Mouse (Mus musculus) MEL-GATA-1-ER (cell line): ENCODE measurements around the gene 1700025G04Rik.
"Not testable (repeated sequence)": the region's sequence is repeated elsewhere in the genome, so short reads cannot be mapped to it uniquely, and the experiment has no call there.

Source experiments
- DNase-seq: peaks from one replicate; pipeline ENCODE4 v3.0.0-alpha.2; 2012; ENCODE audit warnings: low read depth; ENCODE audit errors: extremely low read depth

Gene 1700025G04Rik

GRCm38 (mm10) chr1:151858474-151858873 lies 231.5 kb downstream of the 1700025G04Rik start:
- DNase-seq = no peak

DNA sequence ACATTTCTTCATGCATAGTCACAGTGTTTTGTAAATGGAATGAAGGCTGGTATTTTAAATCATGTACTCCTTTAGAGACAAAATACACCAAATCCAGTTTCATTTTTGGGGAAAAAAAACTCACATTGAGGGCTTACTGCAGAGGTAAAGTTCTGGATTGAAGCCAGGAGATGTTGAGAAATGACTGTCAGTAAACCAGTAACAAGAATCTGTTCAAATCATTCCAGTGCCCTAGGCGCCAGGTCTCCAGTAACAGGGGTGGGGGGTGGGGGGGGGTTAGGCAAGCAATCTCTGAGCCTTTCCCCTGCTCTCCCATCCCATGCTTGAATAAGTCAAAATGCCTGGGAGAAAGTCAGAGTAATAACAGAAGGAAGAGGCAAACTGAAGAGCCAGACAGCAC lies 234.4 kb downstream of the 1700025G04Rik start:
- no peak for DNase-seq

- DNase-seq = no peak
Observed at GRCm38 (mm10) chr1:151851976-151852375, 237.9 kb downstream of the 1700025G04Rik start.

DNA sequence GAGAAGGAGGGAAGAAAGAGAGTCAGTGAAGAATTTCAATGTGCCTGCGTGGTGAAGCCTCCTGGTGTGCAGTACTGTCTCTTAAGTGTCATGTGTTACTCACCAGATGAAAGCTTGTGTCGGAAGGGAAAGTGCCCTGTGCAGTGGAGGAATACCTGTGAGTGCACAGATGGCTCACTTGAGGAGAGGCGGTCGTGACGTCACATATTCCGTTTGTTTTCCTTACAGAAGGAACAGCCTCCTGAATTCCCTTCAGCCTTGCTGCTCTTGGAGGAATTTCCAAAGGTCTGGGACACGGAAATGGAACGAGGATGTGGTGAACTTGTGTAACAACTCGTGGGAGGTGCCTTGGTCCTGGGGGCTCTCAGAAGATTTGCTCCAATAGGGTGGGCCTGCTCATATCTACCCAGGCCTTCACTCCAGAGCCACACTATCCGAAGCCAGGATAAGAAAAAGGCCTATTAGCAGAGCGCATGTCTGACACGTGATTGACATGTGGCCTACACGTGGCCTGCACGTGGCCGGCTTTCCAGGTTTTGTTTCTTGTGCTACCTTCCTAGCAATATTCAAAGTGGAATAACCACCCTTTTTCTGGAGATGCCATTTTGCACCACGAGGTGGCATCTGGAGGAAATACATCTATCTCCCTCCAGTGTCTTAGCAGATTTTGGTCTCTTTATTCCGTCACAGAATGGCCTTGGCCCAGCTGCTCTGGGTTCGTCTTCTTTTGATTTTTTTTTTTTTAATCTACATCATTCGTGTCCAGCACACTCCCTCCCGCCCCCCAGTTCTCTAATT lies 238.7 kb downstream of the 1700025G04Rik start:
- no peak for DNase-seq

DNA sequence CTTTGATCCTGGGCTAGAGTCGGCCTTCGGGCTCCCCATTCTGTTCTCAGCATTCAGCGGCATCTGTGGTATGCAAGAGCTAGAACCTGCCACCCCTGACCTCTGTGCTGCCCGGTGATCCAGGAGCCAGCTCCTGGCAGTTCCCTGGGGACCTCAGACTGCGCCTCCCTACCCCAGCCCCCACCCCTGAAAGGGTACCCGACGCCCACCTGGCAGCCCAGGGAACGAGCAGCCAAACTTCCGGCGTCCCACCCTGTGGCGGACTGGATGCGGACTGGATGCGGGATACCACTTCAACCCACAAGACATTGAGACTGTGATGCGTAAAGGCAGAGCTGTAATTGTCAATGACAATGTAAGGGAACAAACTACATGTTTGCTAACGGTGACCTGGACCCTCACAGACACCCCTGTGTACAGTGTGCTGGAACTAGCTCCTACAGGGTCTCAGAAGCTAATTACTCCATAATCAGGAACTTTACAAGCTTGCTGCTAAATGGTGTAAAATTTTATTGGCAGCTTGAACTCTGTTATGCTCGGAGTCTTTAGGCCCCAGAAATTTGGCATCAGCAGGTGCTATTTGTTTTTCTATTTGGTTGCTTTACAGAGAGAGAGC lies 239.8 kb downstream of the 1700025G04Rik start:
- no peak for DNase-seq

DNA sequence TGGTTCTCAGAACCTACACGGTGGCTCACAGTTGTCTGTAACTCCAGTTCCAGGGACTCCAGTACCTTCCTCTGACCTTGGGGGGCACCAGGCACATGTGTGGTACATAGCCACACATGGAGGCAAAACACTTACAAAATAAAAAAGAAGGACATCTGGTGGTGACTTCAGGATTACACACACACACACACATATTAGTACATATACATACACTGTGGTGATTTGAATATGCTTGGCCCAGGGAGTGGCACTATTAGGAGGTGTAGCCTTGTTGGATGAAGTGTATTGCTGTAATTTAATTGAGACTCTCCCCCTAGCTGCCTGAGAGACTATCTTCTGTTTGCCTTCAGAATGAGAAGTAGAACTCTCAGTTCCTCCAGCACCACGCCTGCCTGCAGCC lies 241.6 kb downstream of the 1700025G04Rik start:
- no peak for DNase-seq

DNA sequence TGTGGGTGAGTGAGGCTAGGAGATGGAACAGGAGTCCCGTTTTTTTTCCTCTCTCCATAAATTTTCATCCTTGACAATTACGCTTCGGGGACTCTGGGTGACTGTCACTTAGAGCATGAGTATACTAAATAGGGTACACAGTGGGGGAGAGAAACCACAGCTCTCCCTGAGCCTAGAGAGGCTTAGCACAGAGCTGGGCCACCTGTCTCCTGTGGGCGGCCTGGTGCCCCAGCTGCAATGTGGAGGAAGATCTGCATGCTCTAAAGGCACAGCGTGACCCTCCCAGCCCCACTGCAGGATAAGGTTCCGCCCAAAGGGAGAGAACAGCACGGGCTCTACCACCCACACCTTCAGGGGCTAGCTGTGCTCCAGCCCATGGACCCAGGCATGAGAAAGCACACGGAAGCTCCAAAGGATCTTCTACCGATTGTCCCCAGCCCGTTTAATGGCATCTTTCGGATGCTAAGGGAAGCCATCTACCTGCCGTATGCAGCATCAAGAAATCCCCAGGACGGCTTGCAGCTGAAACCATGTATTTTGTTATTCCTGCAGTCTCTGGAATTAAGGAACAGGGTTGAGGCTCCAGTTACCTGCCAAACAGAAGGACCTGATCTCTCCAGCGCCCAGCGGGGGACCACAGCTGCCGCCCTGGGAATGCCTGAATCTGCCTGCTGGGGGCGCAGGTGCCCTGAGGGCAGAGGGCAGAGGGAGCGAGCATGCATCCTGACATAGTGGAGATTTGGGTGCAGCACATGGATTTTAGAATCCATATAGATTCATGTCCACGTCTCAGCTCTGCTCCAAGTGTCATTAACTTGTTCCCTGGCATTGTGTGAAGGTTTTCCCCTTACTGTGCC lies 243.8 kb downstream of the 1700025G04Rik start:
- DNase-seq = no peak

DNA sequence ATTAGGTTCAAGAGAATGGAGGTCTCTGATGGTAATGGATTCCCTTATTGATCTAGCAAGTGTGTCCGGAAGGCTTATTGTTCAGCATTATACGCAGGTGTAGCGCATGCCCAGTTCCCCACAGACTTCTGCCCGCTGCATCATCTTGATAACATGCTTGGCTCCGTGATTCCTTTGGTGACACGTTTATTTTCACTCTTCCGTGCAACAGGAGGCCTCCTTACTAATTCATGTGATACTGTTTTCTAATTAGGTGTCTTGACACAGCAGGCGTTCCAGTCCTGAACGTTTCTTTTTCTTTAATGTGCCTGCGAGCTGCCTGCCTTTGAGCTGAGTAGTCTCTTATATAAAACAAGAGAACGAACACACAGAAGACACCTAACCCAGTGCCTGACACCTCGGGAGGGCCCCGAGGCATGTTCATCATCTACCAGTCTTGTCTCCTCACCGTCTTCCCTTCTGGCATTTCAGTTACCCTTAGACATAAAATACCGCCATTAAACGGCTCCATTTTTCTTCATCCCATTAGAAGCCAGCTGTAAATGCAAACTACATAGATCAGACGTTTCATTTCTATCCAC lies 244.6 kb downstream of the 1700025G04Rik start:
- no peak for DNase-seq

- not testable (repeated sequence) for DNase-seq
Observed at GRCm38 (mm10) chr1:151840345-151840744, 249.6 kb downstream of the 1700025G04Rik start.

GRCm38 (mm10) chr1:151835261-151835660 lies 254.7 kb downstream of the 1700025G04Rik start:
- no peak for DNase-seq

DNA sequence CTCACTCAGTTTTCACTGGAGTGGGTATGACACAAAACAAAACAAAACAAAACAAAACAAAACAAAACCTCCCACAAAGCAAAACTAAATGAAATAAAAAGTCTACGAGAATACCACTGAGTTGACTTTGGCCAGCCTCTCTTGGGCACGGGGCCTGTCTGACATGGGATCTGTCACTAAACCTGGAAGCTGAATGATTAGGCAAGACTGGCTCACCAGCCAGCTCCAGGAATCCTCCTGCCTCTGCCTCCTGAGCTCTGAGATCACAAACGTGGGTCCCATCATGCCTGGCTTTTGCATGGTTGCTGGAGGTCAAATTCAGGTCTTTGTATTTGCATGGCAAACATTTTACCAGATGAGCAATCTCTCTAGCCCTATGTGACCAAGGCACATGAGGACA lies 258.1 kb downstream of the 1700025G04Rik start:
- no peak for DNase-seq

DNA sequence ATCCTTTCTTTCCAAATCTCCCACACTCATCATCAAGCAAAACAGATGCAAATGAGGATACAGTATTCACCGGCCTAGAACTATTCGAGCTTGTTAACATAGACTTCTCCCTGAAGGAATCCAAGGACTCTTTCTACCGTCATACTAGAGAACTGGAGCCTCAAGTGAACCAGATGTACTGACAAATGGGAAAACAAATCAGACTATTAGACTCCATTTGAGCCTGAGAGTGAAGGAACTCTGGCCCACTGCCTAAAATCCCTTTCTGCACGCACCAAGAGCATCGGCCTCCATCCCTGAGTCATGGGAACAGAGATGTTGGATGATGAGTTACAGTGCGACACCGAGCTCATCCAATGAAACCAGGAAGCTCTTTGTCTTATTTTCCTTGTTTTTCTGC lies 264.9 kb downstream of the 1700025G04Rik start:
- DNase-seq = no peak

DNA sequence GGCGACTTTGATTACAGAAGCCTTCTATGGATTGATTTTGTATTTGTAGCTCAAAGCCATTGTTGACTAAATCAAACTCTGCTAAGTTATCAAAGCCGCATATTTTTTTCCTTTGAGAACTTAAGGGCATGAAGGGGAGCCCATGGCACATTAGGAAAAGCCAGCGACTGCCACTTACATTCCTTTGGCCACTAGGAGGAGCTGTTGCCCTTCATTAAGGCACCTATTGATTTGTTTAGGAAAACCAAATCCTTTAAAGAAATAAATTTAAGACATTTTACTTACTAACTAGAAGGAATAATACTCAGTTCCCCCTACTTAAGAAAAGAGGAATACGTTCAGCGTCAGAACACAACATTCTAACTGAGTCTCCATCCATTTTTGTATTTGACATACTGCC lies 269.5 kb downstream of the 1700025G04Rik start:
- peak; percentile 24 for DNase-seq

DNA sequence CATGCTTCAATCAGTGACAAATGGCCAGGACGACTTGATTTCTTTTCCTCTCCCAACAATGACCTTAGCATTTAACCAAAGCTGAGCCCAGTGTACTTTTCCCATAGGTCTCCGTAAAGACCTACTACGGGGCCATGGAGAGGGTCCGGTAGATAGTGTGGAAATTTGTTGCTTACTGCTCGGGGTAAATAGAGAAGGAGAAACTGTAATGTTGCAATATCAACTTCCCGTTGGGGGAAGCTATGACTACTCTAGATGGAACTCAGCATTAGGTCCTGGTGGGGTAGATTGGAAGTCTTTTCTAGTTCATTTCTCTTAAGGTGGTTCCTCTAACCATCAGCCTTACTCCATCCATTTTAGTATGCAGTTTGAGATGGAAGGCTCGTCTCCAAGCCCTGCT lies 270.7 kb downstream of the 1700025G04Rik start:
- no peak for DNase-seq

- DNase-seq = no peak
Observed at GRCm38 (mm10) chr1:151816051-151816450, 273.9 kb downstream of the 1700025G04Rik start.

DNA sequence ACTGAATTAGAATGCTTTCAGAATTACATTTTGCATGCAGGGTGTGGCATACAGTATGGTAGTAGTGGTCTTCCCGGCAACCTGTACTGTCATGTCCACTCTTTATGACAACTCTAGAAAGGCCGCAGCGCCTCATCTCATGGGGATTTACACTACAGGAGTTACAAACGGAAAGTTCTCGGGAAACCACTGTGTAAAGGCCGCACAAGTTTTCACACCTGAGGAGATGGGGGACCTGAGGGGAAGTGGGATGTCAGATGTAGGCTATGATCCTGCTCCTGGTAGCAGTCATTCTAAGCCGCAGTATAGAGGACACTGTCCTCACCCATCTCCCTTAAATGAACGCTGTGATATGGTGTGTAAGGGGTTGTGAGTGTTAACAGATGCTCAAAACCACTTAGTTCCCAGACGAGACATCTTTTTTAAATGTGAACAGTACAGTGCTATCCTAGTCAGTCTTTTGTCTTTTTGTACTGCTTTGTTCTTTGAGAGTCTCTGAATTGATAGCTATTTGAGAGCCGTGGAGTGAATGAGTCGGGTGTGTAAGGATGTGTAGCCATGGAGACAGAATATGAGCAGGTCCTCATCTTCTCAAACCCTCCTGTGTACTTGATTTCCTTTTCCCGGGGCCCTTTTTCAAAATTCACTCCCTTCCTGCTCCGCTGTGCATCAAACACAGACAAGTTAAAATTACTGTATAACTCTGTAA lies 277.8 kb downstream of the 1700025G04Rik start:
- no peak for DNase-seq

DNA sequence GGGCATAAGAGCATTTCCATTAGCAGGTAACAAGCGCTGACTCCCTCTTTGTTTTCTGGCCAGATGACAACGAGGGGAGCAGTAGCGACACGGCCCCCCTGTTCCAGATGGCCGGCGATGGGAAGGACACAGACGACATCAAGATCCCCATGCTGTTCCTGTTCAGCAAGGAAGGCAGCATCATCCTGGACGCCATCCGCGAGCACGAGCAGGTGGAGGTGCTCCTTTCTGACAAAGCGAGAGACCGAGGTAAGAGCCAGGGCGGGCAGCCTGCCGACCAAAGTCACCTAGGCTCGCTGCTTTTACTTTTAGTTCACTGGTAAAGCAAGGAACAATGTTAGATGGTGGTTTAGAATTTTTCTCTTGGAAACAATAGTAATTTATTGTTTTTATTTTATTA lies 278.5 kb downstream of the 1700025G04Rik start:
- no peak for DNase-seq

DNA sequence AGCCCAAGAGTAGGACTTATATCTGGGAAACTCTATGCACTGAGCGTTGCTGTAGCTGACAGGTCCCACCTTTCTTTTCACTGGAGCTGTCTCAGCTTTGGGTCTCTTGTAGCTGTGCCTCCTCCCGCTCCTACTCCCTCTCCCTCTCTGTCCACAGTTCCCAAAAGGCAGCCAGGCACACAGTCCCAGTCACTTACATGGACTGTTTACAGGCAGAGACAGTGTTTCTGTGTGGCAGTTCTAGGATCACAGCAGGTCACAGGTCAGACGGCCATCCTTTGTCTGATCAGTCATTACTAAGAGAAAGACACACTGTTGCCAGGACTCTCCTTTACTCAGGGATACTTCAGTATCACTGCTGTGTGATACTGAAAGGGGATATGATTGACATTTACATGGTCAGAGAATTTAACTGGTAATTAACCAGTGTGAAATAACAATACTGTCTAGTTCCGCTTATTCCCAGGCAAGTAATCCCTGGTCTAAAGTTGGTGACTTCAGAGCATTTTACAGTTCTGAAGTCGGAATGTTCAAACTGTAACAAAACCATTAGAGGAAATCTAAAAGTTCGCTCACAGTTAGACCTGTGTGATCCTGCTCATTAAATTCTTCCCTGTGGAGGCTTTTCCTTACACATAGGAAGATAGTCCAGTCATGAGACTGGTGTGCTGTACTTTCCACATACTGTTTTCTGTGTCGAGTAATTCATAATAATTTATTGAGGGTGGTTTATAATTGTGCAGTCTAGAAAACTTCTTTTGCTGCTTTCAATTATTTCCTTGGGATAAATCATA lies 279.1 kb downstream of the 1700025G04Rik start:
- no peak for DNase-seq

DNA sequence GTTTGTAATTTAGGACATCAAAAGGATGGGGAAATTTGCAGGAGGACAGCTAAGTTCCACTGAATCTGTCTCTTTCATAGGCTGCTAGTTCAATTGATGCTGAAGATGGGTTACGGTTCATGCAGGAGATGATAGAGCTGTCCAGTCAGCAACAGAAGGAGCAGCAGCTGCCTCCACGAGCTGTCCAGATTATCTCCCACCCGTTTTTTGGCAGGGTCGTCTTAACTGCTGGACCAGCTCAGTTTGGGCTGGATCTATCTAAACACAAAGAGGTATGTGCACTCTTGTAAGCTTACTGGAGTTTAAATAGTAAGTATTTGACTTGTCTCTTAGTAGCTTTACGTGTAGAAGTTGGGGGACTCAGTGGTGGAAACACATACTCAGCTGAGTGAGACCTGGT lies 282.6 kb downstream of the 1700025G04Rik start:
- DNase-seq = no peak

DNA sequence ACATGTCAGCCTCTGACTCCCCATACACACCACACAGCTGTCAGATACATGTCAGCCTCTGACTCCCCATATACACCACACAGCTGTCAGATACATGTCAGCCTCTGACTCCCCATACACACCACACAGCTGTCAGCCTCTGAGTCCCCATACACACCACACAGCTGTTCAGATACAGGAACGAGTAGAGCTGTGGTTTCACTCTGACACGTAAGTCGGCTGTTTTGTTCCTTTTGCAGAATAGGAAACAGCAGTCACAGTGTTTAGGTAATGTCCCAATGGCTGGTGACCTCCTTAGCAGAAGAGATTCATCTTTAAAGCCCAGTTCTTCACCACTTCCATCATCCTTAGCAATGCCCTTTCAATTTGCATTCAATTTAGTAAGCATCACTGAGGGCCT lies 287.1 kb downstream of the 1700025G04Rik start:
- not testable (repeated sequence) for DNase-seq
